Mouse (Mus musculus) neural tube, embryonic 14.5 days (tissue): ENCODE data around the gene Olfr1555-ps1. TPM values are rescaled to one million over a fixed set of nuclear protein-coding genes. Genes with fewer than 3 reads are reported as not detected.
A peak's percentile ranks its signal among the peaks of the same experiment; 100 is the strongest.
"Not testable (repeated sequence)": the region's sequence is repeated elsewhere in the genome, so short reads cannot be mapped to it uniquely, and the experiment has no call there.

ENCODE experiments used
- ATAC-seq: fragments of 200-750 bp; cut with Nextera tagmentation; 2 replicates; pipeline ENCODE4 v1.8.0; 2017; ENCODE audit warnings: low read depth, mild to moderate bottlenecking, moderate TSS enrichment, moderate library complexity
- H3K27ac ChIP-seq: fragments of 300-500 bp; sonication (generic); 2 replicates; pipeline ENCODE4 v1.5.1; 2014; ENCODE audit warnings: low read depth, mild to moderate bottlenecking, control low read depth, low read length, moderate library complexity, mixed read lengths
- H3K27me3 ChIP-seq: fragments of 300-500 bp; sonication (generic); 2 replicates; pipeline ENCODE4 v1.6.1; 2014; ENCODE audit warnings: low read length; ENCODE audit not compliant: control insufficient read depth, insufficient read depth
- H3K36me3 ChIP-seq: fragments of 300-500 bp; sonication (generic); 2 replicates; pipeline ENCODE4 v1.6.1; 2014; ENCODE audit warnings: low read length, mixed read lengths; ENCODE audit not compliant: control insufficient read depth, insufficient read depth
- H3K4me1 ChIP-seq: fragments of 300-500 bp; sonication (generic); 2 replicates; pipeline ENCODE4 v1.6.1; 2014; ENCODE audit warnings: low read length; ENCODE audit not compliant: control insufficient read depth, insufficient read depth
- H3K4me2 ChIP-seq: fragments of 300-500 bp; sonication (generic); 2 replicates; pipeline ENCODE4 v1.6.1; 2014; ENCODE audit warnings: mild to moderate bottlenecking, low read depth, low read length, control low read depth
- H3K4me3 ChIP-seq: fragments of 300-500 bp; sonication (generic); 2 replicates; pipeline ENCODE4 v1.5.1; 2014; ENCODE audit warnings: low read depth, low read length, control low read depth, mixed read lengths
- H3K9ac ChIP-seq: fragments of 300-500 bp; sonication (generic); replicated peaks from 2 replicates; pipeline ENCODE4 v1.6.1; 2014; ENCODE audit warnings: low read depth, mild to moderate bottlenecking, control low read depth, low read length, mixed read lengths
- H3K9me3 ChIP-seq: fragments of 300-500 bp; sonication (generic); 2 replicates; pipeline ENCODE4 v1.6.1; 2016; ENCODE audit warnings: low read length; ENCODE audit not compliant: control insufficient read depth
- WGBS: fragments of 180-500 bp; shearing (Covaris S2); extraction: QIAGEN DNeasy Blood & Tissue Kit; methylation state at CpG from one replicate; pipeline ENCODE4 v1.1.7; 2014; 5-methylcytosine and 5-hydroxymethylcytosine counted together
- polyA plus RNA-seq: library from polyadenylated mRNA; unstranded; fragments of >200 nt; fragmentation: Nextera tagmentation; extraction: Ambion mirVana; gene quantifications from 2 replicates; pipeline ENCODE4 v1.2.1, GENCODE M21; 2014

Olfr1555-ps1 gene
- polyA plus RNA-seq: not detected in 2 replicates

DNA sequence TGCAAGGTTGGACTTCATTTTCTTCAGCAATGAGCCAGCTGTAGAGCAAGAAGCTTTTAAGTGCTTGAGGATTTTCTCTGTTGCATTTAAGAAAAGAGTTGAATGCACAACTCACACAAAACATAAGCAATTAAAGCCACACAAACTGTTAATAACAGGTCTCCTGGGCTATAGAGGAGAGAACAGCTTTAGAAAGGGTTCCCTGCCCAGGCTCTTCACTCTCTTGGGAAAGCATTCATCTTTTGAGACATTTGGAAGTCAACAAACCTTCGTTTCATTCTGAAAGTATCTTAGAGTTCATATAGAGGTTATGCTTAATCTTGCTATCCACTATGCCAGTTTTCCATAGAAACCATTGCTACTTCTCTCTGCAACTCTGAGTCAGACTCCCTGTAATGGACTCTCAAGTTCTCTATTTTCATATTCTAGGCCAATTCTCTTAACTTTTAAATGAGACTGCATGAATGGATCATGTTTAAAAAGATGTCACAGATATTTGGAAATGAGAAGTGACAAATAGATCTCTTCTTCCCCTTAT lies at the start of gene Olfr1555-ps1:
Gene Olfr1555-ps1 (minus strand): TSS at position 51 of the 538 bp plus-strand sequence.
- not testable (repeated sequence) for H3K27ac ChIP-seq, ATAC-seq, H3K9ac ChIP-seq, H3K4me2 ChIP-seq, H3K9me3 ChIP-seq, H3K36me3 ChIP-seq, H3K4me3 ChIP-seq, H3K27me3 ChIP-seq, H3K4me1 ChIP-seq
- 51% methylated on average over 1 of the region's 1 CpGs for WGBS

DNA sequence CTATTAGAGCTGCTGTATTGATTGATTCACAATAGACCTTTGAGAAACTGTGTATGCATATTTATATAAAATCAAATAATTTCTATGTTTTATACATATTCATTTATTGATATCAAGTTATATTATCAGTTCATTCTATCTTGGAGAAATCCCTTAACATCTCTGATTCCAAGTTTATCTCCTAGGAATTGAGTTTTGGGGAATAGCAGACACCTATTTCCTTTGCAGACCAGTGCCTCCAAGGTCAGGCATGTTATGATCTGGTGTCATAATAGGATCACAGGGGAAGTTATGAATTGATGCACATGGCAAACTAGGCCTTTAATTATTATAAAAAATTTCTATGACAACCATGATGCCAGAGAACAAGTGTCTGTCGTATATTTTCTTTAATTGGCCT lies 30.4 kb upstream of the Olfr1555-ps1 start, which contains the start of gene Olfr1431:
Gene Olfr1431 (plus strand): TSS at position 301 of the 400 bp plus-strand sequence.
- no peaks in the 10 kb centered on the region for H3K36me3 ChIP-seq
- no peaks in the 10 kb centered on the region for H3K4me1 ChIP-seq
- H3K9me3 ChIP-seq: no peaks in the 10 kb centered on the region
- no peak for ATAC-seq
- no peak within 1 kb of the TSS for H3K27ac ChIP-seq
- no peak within 1 kb of the TSS for H3K4me2 ChIP-seq
- no peak within 1 kb of the TSS for H3K4me3 ChIP-seq
- no peaks in the 10 kb centered on the region for H3K27me3 ChIP-seq
- H3K9ac ChIP-seq: no peak within 1 kb of the TSS
- WGBS: 86% methylated on average over 1 of the region's 1 CpGs

DNA sequence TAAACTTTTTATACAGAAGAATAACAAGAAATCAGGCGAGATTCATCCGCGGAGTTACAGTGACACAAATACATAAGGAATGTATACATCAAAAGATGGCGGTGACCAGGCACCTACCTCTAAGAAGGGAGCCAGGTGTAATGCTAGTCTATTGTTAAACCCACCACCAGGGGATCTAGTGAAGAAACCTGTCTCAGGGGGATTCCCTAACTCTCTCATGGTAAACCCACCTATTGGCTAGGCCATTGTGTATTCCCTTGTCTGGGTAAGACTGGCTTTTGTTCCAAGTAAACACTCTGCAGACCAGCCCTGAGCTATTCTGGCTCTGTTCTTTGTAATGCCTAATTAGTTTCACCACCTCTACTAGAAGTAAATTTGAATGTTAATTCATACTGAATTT lies 29.2 kb upstream of the Olfr1555-ps1 start:
- H3K27ac ChIP-seq, H3K4me1 ChIP-seq, H3K27me3 ChIP-seq, H3K4me3 ChIP-seq, H3K4me2 ChIP-seq, H3K9me3 ChIP-seq, ATAC-seq, H3K9ac ChIP-seq, H3K36me3 ChIP-seq: not testable (repeated sequence)
- 88% methylated on average over 4 of the region's 4 CpGs for WGBS

GRCm38 (mm10) chr19:12175431-12175830 lies 5.5 kb upstream of the Olfr1555-ps1 start:
- not testable (repeated sequence) for H3K9ac ChIP-seq, H3K27me3 ChIP-seq, H3K4me3 ChIP-seq, H3K9me3 ChIP-seq, H3K4me2 ChIP-seq, H3K36me3 ChIP-seq, H3K27ac ChIP-seq, ATAC-seq, H3K4me1 ChIP-seq
- WGBS: 85% methylated on average over 5 of the region's 5 CpGs

DNA sequence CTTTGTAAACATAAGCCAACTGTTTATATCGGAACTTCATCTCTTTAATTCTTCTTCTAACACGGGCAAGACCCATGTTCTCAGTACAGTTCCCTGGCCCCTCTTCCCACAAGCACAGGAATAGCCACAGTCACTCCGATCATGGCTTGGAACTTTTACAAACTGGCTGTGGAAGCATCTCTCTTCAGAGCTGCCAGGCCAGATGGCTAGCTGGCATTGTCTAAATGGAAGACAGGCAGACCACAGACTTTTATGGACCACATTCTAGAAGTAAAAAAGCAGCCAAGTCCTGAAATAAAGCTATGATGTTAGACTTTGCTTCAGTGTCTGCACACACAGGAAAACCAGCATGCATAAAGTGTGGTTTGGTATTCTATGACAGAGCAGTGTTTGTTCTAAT lies 24.5 kb downstream of the Olfr1555-ps1 start:
- Histone ChIP-seq H3K4me2 (no peak overlapping the region), H3K27me3 (no peaks in the 10 kb centered on the region), H3K27ac (no peak overlapping the region), H3K9me3 (no peaks in the 10 kb centered on the region), H3K4me1 (no peaks in the 10 kb centered on the region), H3K4me3 (no peak overlapping the region), H3K36me3 (no peaks in the 10 kb centered on the region), H3K9ac (no peak overlapping the region)
- ATAC-seq: no peak
- WGBS: 90% methylated on average over 3 of the region's 3 CpGs

DNA sequence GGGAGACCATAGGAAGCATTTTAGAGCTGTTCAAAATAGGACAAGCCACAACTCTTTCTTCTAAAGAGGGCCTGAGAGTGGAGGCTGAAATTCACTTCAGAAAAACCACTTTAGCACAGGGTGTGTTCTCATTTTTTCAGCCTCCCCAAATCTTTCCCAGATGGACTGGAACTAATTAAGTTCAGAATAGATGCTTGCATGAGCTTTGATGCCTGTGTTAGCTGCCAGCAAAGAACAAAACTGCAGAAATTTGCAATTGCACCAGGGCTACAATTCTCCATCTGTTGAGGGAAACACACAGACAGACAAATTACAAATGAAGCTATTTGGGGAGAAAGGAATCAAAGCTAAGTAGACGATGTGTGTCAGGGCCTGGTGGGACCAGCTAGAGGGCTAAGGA lies 26.6 kb downstream of the Olfr1555-ps1 start:
- WGBS: 16% methylated on average over 1 of the region's 1 CpGs
- Histone ChIP-seq H3K4me3 (no peak overlapping the region), H3K27ac (no peak overlapping the region), H3K27me3 (no peaks in the 10 kb centered on the region), H3K36me3 (no peaks in the 10 kb centered on the region), H3K9me3 (no peaks in the 10 kb centered on the region), H3K4me1 (no peaks in the 10 kb centered on the region), H3K9ac (no peak overlapping the region), H3K4me2 (no peak overlapping the region)
- no peak for ATAC-seq

DNA sequence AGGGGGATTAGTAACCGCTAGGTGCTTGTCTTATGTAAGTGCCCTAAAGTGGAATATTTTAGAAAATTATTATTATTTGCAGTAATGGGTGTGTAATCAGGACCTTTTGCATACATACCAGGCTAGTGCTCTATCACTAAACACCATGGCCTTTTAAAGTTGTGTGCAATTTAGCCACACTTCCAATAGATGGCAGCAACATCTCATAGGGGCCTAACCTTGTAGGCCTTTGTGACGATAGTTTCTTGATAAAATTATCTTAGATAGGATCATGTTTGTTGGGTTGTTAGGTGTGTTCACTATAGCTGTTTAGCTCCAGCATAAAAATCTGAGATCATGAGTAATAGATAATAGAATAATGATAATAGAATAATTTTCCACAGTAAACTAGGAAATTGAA lies 35.6 kb downstream of the Olfr1555-ps1 start:
- H3K36me3 ChIP-seq: no peaks in the 10 kb centered on the region
- H3K27ac ChIP-seq: no peak overlapping the region
- H3K4me1 ChIP-seq: no peaks in the 10 kb centered on the region
- H3K4me2 ChIP-seq: no peak overlapping the region
- peak; percentile 38; the same call in 1 of the 2 replicates for ATAC-seq
- H3K27me3 ChIP-seq: no peaks in the 10 kb centered on the region
- no peak overlapping the region for H3K9ac ChIP-seq
- 39% methylated on average over 2 of the region's 2 CpGs for WGBS
- no peak overlapping the region for H3K4me3 ChIP-seq
- no peaks in the 10 kb centered on the region for H3K9me3 ChIP-seq

GRCm38 (mm10) chr19:12123103-12123502 lies 46.8 kb downstream of the Olfr1555-ps1 start, which contains the start of gene Olfr76:
Gene Olfr76 (minus strand): TSS chr19:12123203.
- no peaks in the 10 kb centered on the region for H3K4me1 ChIP-seq
- H3K4me2 ChIP-seq: no peak within 1 kb of the TSS
- H3K27ac ChIP-seq: no peak within 1 kb of the TSS
- ATAC-seq: no peak
- no peak within 1 kb of the TSS for H3K4me3 ChIP-seq
- H3K9ac ChIP-seq: no peak within 1 kb of the TSS
- WGBS: 74% methylated on average over 3 of the region's 3 CpGs
- H3K36me3 ChIP-seq: no peaks in the 10 kb centered on the region
- no peaks in the 10 kb centered on the region for H3K27me3 ChIP-seq
- no peaks in the 10 kb centered on the region for H3K9me3 ChIP-seq

DNA sequence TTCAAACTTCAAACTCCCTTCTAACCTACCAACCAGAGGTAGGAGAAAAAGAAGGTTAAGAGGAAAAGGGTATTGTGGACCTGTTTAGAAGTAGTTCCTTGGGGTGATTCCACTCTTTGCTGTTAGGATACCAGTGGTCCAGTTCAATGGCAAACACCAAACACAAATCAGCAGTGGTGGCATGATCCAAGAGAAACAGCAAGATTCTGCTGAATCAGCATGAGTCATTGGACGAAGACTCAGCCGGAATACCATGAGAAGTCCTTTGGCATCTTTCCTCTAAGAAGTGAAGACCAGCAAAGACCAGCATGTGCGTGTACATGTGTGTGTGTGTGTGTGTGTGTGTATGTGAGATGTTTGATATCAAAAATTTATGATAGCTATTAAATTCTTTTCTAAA lies 53.4 kb downstream of the Olfr1555-ps1 start:
- no peak for ATAC-seq
- no peaks in the 10 kb centered on the region for H3K4me1 ChIP-seq
- H3K27me3 ChIP-seq: no peaks in the 10 kb centered on the region
- no peaks in the 10 kb centered on the region for H3K36me3 ChIP-seq
- no peak overlapping the region for H3K4me2 ChIP-seq
- H3K9ac ChIP-seq: no peak overlapping the region
- no peaks in the 10 kb centered on the region for H3K9me3 ChIP-seq
- 94% methylated on average over 3 of the region's 3 CpGs for WGBS
- H3K27ac ChIP-seq: no peak overlapping the region
- H3K4me3 ChIP-seq: no peak overlapping the region
